Mouse (Mus musculus) midbrain, embryonic 12.5 days (tissue): ENCODE data around the gene Kcng4. TPM values are rescaled to one million over a fixed set of nuclear protein-coding genes. Genes with fewer than 3 reads are reported as not detected.
A peak's percentile ranks its signal among the peaks of the same experiment; 100 is the strongest.

Source experiments
- ATAC-seq: fragments of 200-750 bp; cut with Nextera tagmentation; 2 replicates; pipeline ENCODE4 v1.8.0; 2017; ENCODE audit warnings: low read depth, moderate TSS enrichment, moderate library complexity; ENCODE audit not compliant: low FRiP score
- H3K27ac ChIP-seq: fragments of 300-500 bp; sonication (generic); replicated peaks from 2 replicates; pipeline ENCODE4 v1.5.1; 2016; ENCODE audit warnings: mild to moderate bottlenecking
- H3K27me3 ChIP-seq: fragments of 300-500 bp; sonication (generic); 2 replicates; pipeline ENCODE4 v1.6.1; 2016; ENCODE audit warnings: mild to moderate bottlenecking
- H3K36me3 ChIP-seq: fragments of 300-500 bp; sonication (generic); 2 replicates; pipeline ENCODE4 v1.6.1; 2016
- H3K4me1 ChIP-seq: fragments of 300-500 bp; sonication (generic); 2 replicates; pipeline ENCODE4 v1.6.1; 2016
- H3K4me2 ChIP-seq: fragments of 300-500 bp; sonication (generic); replicated peaks from 2 replicates; pipeline ENCODE4 v1.6.1; 2016; ENCODE audit warnings: mild to moderate bottlenecking, moderate library complexity
- H3K4me3 ChIP-seq: fragments of 300-500 bp; sonication (generic); 2 replicates; pipeline ENCODE4 v1.5.1; 2016; ENCODE audit warnings: mild to moderate bottlenecking
- H3K9ac ChIP-seq: fragments of 300-500 bp; sonication (generic); replicated peaks from 2 replicates; pipeline ENCODE4 v1.6.1; 2016; ENCODE audit warnings: mild to moderate bottlenecking, moderate library complexity
- H3K9me3 ChIP-seq: fragments of 300-500 bp; sonication (generic); 2 replicates; pipeline ENCODE4 v1.6.1; 2016; ENCODE audit warnings: mild to moderate bottlenecking
- WGBS: fragments of 180-500 bp; shearing (Covaris S2); methylation state at CpG from one replicate; pipeline ENCODE4 v1.1.7; 2016; 5-methylcytosine and 5-hydroxymethylcytosine counted together
- polyA plus RNA-seq: library from polyadenylated mRNA; unstranded; fragments of >200 nt; fragmentation: Nextera tagmentation; extraction: Ambion mirVana; gene quantifications from 2 replicates; pipeline ENCODE4 v1.2.1, GENCODE M21; 2016

The Kcng4 gene
- polyA plus RNA-seq, 1 experiment from 2014 or later, result not detected

GRCm38 (mm10) chr8:119604996-119605395 lies 30.5 kb downstream of the Kcng4 start, which contains the start of gene Taf1c:
Gene Taf1c, minus strand, starts transcription at chr8:119605222.
- H3K4me2 ChIP-seq, result peak within 1 kb of the TSS; percentile 93
- peak; percentile 86 for ATAC-seq
- H3K9ac ChIP-seq, result peak within 1 kb of the TSS; percentile 79
- H3K9me3 ChIP-seq, result peaks cover 6% of the 10 kb centered on the region; the same call in 1 of the 2 replicates
- peaks cover 29% of the 10 kb centered on the region for H3K36me3 ChIP-seq
- no peaks in the 10 kb centered on the region for H3K27me3 ChIP-seq
- peaks cover 11% of the 10 kb centered on the region for H3K4me1 ChIP-seq
- no peak within 1 kb of the TSS for H3K27ac ChIP-seq
- peak within 1 kb of the TSS; percentile 81 for H3K4me3 ChIP-seq
- under 1% methylated on average over 23 of the region's 23 CpGs for WGBS

- no peak overlapping the region for H3K27ac ChIP-seq
These were observed 31.1 kb downstream of the Kcng4 start for GRCm38 (mm10) chr8:119604398-119604803.

GRCm38 (mm10) chr8:119603771-119604170 lies 31.7 kb downstream of the Kcng4 start:
- peaks cover 11% of the 10 kb centered on the region for H3K4me1 ChIP-seq
- no peak for ATAC-seq
- H3K9me3 ChIP-seq, result peaks cover 2% of the 10 kb centered on the region; the same call in 1 of the 2 replicates
- peak overlapping the region; percentile 93 for H3K4me2 ChIP-seq
- peak overlapping the region; percentile 81; the same call in 1 of the 2 replicates for H3K4me3 ChIP-seq
- H3K27me3 ChIP-seq, result no peaks in the 10 kb centered on the region
- peaks cover 42% of the 10 kb centered on the region for H3K36me3 ChIP-seq
- H3K27ac ChIP-seq, result no peak overlapping the region
- whole genome bisulfite sequencing, result 93% methylated on average over 4 of the region's 4 CpGs
- H3K9ac ChIP-seq, result peak overlapping the region; percentile 79

More at GRCm38 (mm10) chr8:119604398-119604803, 31.1 kb downstream of the Kcng4 start:
- peaks cover 11% of the 10 kb centered on the region for H3K4me1 ChIP-seq
- H3K4me2 ChIP-seq, result peak overlapping the region; percentile 93
- H3K36me3 ChIP-seq, result peaks cover 35% of the 10 kb centered on the region
- peak overlapping the region; percentile 79 for H3K9ac ChIP-seq
- H3K27me3 ChIP-seq, result no peaks in the 10 kb centered on the region
- H3K9me3 ChIP-seq, result peaks cover 6% of the 10 kb centered on the region; the same call in 1 of the 2 replicates
- peak overlapping the region; percentile 81 for H3K4me3 ChIP-seq
- WGBS, result 42% methylated on average over 12 of the region's 12 CpGs
- ATAC-seq, result no peak

- H3K4me3 ChIP-seq, result no peak overlapping the region
- peaks cover 8% of the 10 kb centered on the region; the same call in 1 of the 2 replicates for H3K4me1 ChIP-seq
- WGBS, result 86% methylated on average over 7 of the region's 7 CpGs
- no peaks in the 10 kb centered on the region for H3K9me3 ChIP-seq
- H3K27ac ChIP-seq, result no peak overlapping the region
- no peak overlapping the region for H3K9ac ChIP-seq
- H3K27me3 ChIP-seq, result no peaks in the 10 kb centered on the region
- H3K4me2 ChIP-seq, result no peak overlapping the region
- peaks cover 4% of the 10 kb centered on the region; the same call in 1 of the 2 replicates for H3K36me3 ChIP-seq
- no peak for ATAC-seq
These were observed 44.0 kb downstream of the Kcng4 start for GRCm38 (mm10) chr8:119591456-119591855.

- H3K4me3 ChIP-seq, result no peak overlapping the region
- H3K4me1 ChIP-seq, result peaks cover 13% of the 10 kb centered on the region
- 0 out of 2 replicates have a peak, but pooled peaks cover 5% of the 10 kb centered on the region for H3K27me3 ChIP-seq
- H3K9ac ChIP-seq, result no peak overlapping the region
- WGBS, result 79% methylated on average over 14 of the region's 14 CpGs
- no peaks in the 10 kb centered on the region for H3K9me3 ChIP-seq
- ATAC-seq, result no peak
- no peak overlapping the region for H3K4me2 ChIP-seq
- H3K27ac ChIP-seq, result no peak overlapping the region
- H3K36me3 ChIP-seq, result no peaks in the 10 kb centered on the region
These were observed 45.1 kb downstream of the Kcng4 start for GRCm38 (mm10) chr8:119590348-119590747.

- Histone ChIP-seq H3K36me3 (no peaks in the 10 kb centered on the region), H3K4me3 (no peak overlapping the region), H3K27ac (0 out of 2 replicates have a peak overlapping the region, but pooled peaks have one; percentile 20), H3K9me3 (no peaks in the 10 kb centered on the region), H3K9ac (no peak overlapping the region), H3K27me3 (0 out of 2 replicates have a peak, but pooled peaks cover 5% of the 10 kb centered on the region), H3K4me2 (no peak overlapping the region), H3K4me1 (peaks cover 9% of the 10 kb centered on the region)
- ATAC-seq, result no peak; the same call in 1 of the 2 replicates
- WGBS, result 23% methylated on average over 10 of the region's 10 CpGs
These were observed 46.6 kb downstream of the Kcng4 start for GRCm38 (mm10) chr8:119588844-119589243.

GRCm38 (mm10) chr8:119588321-119588720 lies 47.2 kb downstream of the Kcng4 start:
- H3K27me3 ChIP-seq, result 0 out of 2 replicates have a peak, but pooled peaks cover 5% of the 10 kb centered on the region
- peaks cover 9% of the 10 kb centered on the region for H3K4me1 ChIP-seq
- no peak for ATAC-seq
- no peak overlapping the region for H3K9ac ChIP-seq
- no peak overlapping the region for H3K4me3 ChIP-seq
- H3K27ac ChIP-seq, result no peak overlapping the region
- no peaks in the 10 kb centered on the region for H3K9me3 ChIP-seq
- H3K36me3 ChIP-seq, result no peaks in the 10 kb centered on the region
- H3K4me2 ChIP-seq, result no peak overlapping the region
- WGBS, result 69% methylated on average over 4 of the region's 4 CpGs

GRCm38 (mm10) chr8:119585901-119586300 lies 49.6 kb downstream of the Kcng4 start:
- Histone ChIP-seq H3K9ac (peak overlapping the region; percentile 29; the same call in 1 of the 2 replicates), H3K27ac (no peak overlapping the region), H3K4me3 (peak overlapping the region; percentile 28), H3K36me3 (no peaks in the 10 kb centered on the region), H3K4me1 (peaks cover 9% of the 10 kb centered on the region), H3K27me3 (peaks cover 8% of the 10 kb centered on the region; the same call in 1 of the 2 replicates), H3K9me3 (no peaks in the 10 kb centered on the region), H3K4me2 (peak overlapping the region; percentile 52)
- no peak for ATAC-seq
- WGBS, result 24% methylated on average over 24 of the region's 24 CpGs

GRCm38 (mm10) chr8:119580441-119581161 lies 54.9 kb downstream of the Kcng4 start:
- no peak for ATAC-seq
- H3K9me3 ChIP-seq, result no peaks in the 10 kb centered on the region
- H3K36me3 ChIP-seq, result no peaks in the 10 kb centered on the region
- H3K9ac ChIP-seq, result no peak overlapping the region
- no peak overlapping the region for H3K4me2 ChIP-seq
- H3K27ac ChIP-seq, result no peak overlapping the region
- H3K27me3 ChIP-seq, result peaks cover 38% of the 10 kb centered on the region
- no peak overlapping the region for H3K4me3 ChIP-seq
- H3K4me1 ChIP-seq, result peaks cover under 1% of the 10 kb centered on the region; the same call in 1 of the 2 replicates
- WGBS, result 84% methylated on average over 5 of the region's 5 CpGs

- no peaks in the 10 kb centered on the region for H3K9me3 ChIP-seq
- no peak overlapping the region for H3K4me3 ChIP-seq
- no peaks in the 10 kb centered on the region for H3K36me3 ChIP-seq
- H3K4me2 ChIP-seq, result no peak overlapping the region
- H3K27me3 ChIP-seq, result peaks cover 39% of the 10 kb centered on the region
- 46% methylated on average over 13 of the region's 13 CpGs for WGBS
- H3K9ac ChIP-seq, result no peak overlapping the region
- H3K27ac ChIP-seq, result no peak overlapping the region
- H3K4me1 ChIP-seq, result peaks cover 7% of the 10 kb centered on the region
- ATAC-seq, result no peak
These were observed 56.4 kb downstream of the Kcng4 start for GRCm38 (mm10) chr8:119579096-119579495.

- Histone ChIP-seq H3K4me3 (peak overlapping the region; percentile 86), H3K36me3 (no peaks in the 10 kb centered on the region), H3K9ac (peak overlapping the region; percentile 78), H3K4me1 (peaks cover 20% of the 10 kb centered on the region), H3K27ac (peak overlapping the region; percentile 75), H3K4me2 (peak overlapping the region; percentile 93), H3K9me3 (no peaks in the 10 kb centered on the region), H3K27me3 (peaks cover 36% of the 10 kb centered on the region)
- 2% methylated on average over 15 of the region's 16 CpGs for WGBS
- ATAC-seq, result no peak; the same call in 1 of the 2 replicates
These were observed 60.1 kb downstream of the Kcng4 start for GRCm38 (mm10) chr8:119575366-119575726.
